Mouse (Mus musculus) liver, embryonic 14.5 days (tissue): ENCODE measurements at regions not wholly inside any gene's neighbourhood (a gene's known extent, or its start where the extent isn't known, plus 50 kb on each side); places are given as distances from the start of the nearest gene placed in this dataset.

ENCODE experiments used
- ATAC-seq: fragments of 200-750 bp; cut with Nextera tagmentation; 2 replicates; pipeline ENCODE4 v1.8.0; 2017; ENCODE audit warnings: moderate number of reproducible peaks, mild to moderate bottlenecking, moderate library complexity; ENCODE audit not compliant: insufficient read depth
- DNase-seq, 3 experiments: peaks; one replicate each; pipeline ENCODE4 v3.0.0-alpha.2; 2012 to 2013; ENCODE audit warnings: low read depth in 3 of 3, low spot score in 3 of 3
- H3K27ac ChIP-seq: fragments of 300-500 bp; sonication (generic); 2 replicates; pipeline ENCODE4 v1.5.1; 2014; ENCODE audit warnings: moderate library complexity, mild to moderate bottlenecking, control low read depth, inconsistent platforms
- H3K27me3 ChIP-seq: fragments of 300-500 bp; sonication (generic); 2 replicates; pipeline ENCODE4 v1.6.1; 2014; ENCODE audit warnings: mild to moderate bottlenecking, low read length, moderate library complexity; ENCODE audit not compliant: control insufficient read depth, insufficient read depth
- H3K36me3 ChIP-seq: fragments of 300-500 bp; sonication (generic); replicated peaks from 2 replicates; pipeline ENCODE4 v1.6.1; 2014; ENCODE audit warnings: low read depth; ENCODE audit not compliant: control insufficient read depth, insufficient read depth
- H3K4me1 ChIP-seq, 2 experiments: fragments of 200-500 bp in 1 of 2; fragments of 300-500 bp in 1 of 2; sonication (generic) in 1 of 2; replicated peaks; 2 replicates each; pipeline ENCODE4 v1.6.1; 2012 to 2014; ENCODE audit warnings: antibody characterized with exemption in 1 of 2, inconsistent platforms in 1 of 2, low read length in 1 of 2; ENCODE audit not compliant: control insufficient read depth in 2 of 2, insufficient read depth in 2 of 2
- H3K4me2 ChIP-seq: fragments of 300-500 bp; sonication (generic); 2 replicates; pipeline ENCODE4 v1.6.1; 2014; ENCODE audit warnings: low read depth, mild to moderate bottlenecking, control low read depth, moderate library complexity
- H3K4me3 ChIP-seq, 2 experiments: fragments of 200-500 bp in 1 of 2; fragments of 300-500 bp in 1 of 2; sonication (generic) in 1 of 2; 2 replicates each; pipeline ENCODE4 v1.5.1; 2012 to 2014; ENCODE audit warnings: low read depth in 2 of 2, low read length in 2 of 2, mild to moderate bottlenecking in 2 of 2, control low read depth in 1 of 2, inconsistent platforms in 1 of 2, moderate library complexity in 1 of 2; ENCODE audit not compliant: insufficient read depth in 1 of 2
- H3K9ac ChIP-seq: fragments of 300-500 bp; sonication (generic); replicated peaks from 2 replicates; pipeline ENCODE4 v1.6.1; 2014; ENCODE audit warnings: mild to moderate bottlenecking, control low read depth, moderate library complexity
- H3K9me3 ChIP-seq: fragments of 300-500 bp; sonication (generic); 2 replicates; pipeline ENCODE4 v1.6.1; 2016; ENCODE audit warnings: low read length, mixed read lengths; ENCODE audit not compliant: control insufficient read depth
- CTCF ChIP-seq: IDR thresholded peaks from 2 replicates; pipeline ENCODE4 v1.5.1; 2016; ENCODE audit warnings: antibody characterized with exemption, low read depth, control low read depth
- EP300 ChIP-seq: IDR thresholded peaks from 2 replicates; pipeline ENCODE4 v1.6.1; 2016; ENCODE audit warnings: antibody characterized with exemption, low read depth
- WGBS: fragments of 180-500 bp; shearing (Covaris S2); extraction: QIAGEN DNeasy Blood & Tissue Kit; methylation state at CpG from one replicate; pipeline ENCODE4 v1.1.7; 2014; ENCODE audit not compliant: insufficient replicate concordance; 5-methylcytosine and 5-hydroxymethylcytosine counted together

- TF ChIP-seq EP300 (no peak), CTCF (no peak)
- DNase-seq: no peak
- Histone ChIP-seq H3K9me3 (no peaks in the 10 kb centered on the region), H3K4me2 (no peak overlapping the region), H3K27ac (no peak overlapping the region), H3K9ac (no peak overlapping the region), H3K36me3 (no peaks in the 10 kb centered on the region), H3K27me3 (no peaks in the 10 kb centered on the region), H3K4me3 (no peak overlapping the region), H3K4me1 (no peaks in the 10 kb centered on the region)
- no peak for ATAC-seq
- WGBS: 29% methylated on average over 4 of the region's 4 CpGs
These were observed 142.1 kb upstream of the Slc22a12 start for GRCm38 (mm10) chr19:6684921-6685320.

DNA sequence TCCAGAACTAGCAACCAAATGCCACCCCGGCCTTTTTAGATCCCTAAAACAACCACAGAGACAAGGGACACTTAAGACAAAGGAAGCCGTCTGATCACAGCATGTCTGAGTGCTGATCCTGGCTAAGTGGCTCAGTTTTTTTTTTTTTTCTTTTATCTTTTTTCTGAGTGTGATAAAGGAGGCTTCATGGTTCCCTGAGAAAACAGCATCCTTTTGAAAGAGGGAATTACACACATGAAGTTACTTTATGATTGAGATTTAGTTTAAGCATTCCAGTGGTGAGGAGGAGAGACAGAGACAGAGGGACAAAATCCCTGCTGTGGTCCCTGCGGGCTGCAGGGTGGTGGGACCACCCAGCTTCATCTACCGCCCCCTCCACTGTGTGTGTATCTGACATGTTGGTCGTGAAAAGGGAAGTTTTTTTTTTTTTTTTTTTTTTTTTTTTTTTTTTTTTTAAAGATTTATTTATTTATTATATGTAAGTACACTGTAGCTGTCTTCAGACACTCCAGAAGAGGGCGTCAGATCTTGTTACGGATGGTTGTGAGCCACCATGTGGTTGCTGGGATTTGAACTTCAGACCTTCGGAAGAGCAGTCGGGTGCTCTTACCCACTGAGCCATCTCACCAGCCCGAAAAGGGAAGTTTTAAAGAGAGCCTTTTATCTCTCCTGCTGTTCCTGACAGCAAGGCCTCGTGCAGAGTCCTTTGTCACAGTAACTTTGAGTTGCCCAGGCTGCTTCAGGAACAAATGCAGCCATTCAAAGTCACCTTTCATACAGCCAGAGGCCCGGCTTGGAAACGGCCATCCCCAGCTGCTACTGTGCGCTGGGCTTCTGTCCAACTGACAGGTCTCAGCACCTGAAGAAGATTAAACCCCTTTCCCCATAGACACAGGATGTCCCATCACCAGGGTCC lies 136.8 kb upstream of the Slc22a12 start:
- no peak for ATAC-seq
- WGBS: 24% methylated on average over 12 of the region's 14 CpGs
- no peaks in the 10 kb centered on the region for H3K9me3 ChIP-seq
- TF ChIP-seq CTCF: no peak
- TF ChIP-seq EP300: no peak
- no peaks in the 10 kb centered on the region for H3K4me1 ChIP-seq
- no peaks in the 10 kb centered on the region for H3K27me3 ChIP-seq
- no peaks in the 10 kb centered on the region for H3K36me3 ChIP-seq
- no peak overlapping the region for H3K4me2 ChIP-seq
- DNase-seq: no peak
- no peak overlapping the region for H3K27ac ChIP-seq
- H3K9ac ChIP-seq: no peak overlapping the region
- no peak overlapping the region for H3K4me3 ChIP-seq

DNA sequence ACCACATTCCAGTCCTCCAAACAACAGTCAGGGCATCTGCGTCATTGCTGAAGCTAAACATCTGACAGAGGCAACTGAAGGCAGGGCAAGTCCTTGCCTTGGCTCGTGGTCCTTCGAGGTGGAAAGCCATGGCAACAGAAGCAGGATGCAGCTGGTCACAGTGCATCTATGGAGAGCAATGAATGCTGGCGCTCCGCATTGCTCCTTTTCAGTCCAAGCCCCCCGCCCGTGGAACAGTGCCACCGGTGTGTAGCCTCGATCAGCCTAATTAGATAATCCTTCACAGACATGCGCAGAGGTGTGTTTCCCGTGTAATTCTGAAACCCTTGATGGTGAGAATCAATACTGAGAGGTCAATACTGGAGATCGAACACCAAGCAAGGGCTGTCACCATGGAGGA lies 134.7 kb upstream of the Slc22a12 start:
- Histone ChIP-seq H3K4me1 (no peaks in the 10 kb centered on the region), H3K9me3 (no peaks in the 10 kb centered on the region), H3K27me3 (no peaks in the 10 kb centered on the region), H3K4me2 (no peak overlapping the region), H3K36me3 (no peaks in the 10 kb centered on the region), H3K4me3 (no peak overlapping the region), H3K9ac (no peak overlapping the region), H3K27ac (no peak overlapping the region)
- DNase-seq (no peak), ATAC-seq (no peak)
- 69% methylated on average over 12 of the region's 12 CpGs for WGBS
- TF ChIP-seq EP300: no peak
- TF ChIP-seq CTCF: no peak

GRCm38 (mm10) chr19:6675586-6675985 lies 132.8 kb upstream of the Slc22a12 start:
- Histone ChIP-seq H3K27me3 (no peaks in the 10 kb centered on the region), H3K9me3 (no peaks in the 10 kb centered on the region), H3K4me1 (no peaks in the 10 kb centered on the region), H3K36me3 (no peaks in the 10 kb centered on the region), H3K4me3 (no peak overlapping the region), H3K27ac (no peak overlapping the region), H3K9ac (no peak overlapping the region), H3K4me2 (no peak overlapping the region)
- DNase-seq: no peak
- TF ChIP-seq EP300 (no peak), CTCF (no peak)
- 51% methylated on average over 3 of the region's 3 CpGs for WGBS
- ATAC-seq: no peak

GRCm38 (mm10) chr19:6671696-6672095 lies 128.9 kb upstream of the Slc22a12 start:
- H3K9ac ChIP-seq: no peak overlapping the region
- no peak overlapping the region for H3K4me3 ChIP-seq
- H3K4me2 ChIP-seq: no peak overlapping the region
- 67% methylated on average over 6 of the region's 6 CpGs for WGBS
- H3K27me3 ChIP-seq: no peaks in the 10 kb centered on the region
- no peaks in the 10 kb centered on the region for H3K36me3 ChIP-seq
- no peak for DNase-seq
- ATAC-seq: no peak
- H3K9me3 ChIP-seq: no peaks in the 10 kb centered on the region
- H3K27ac ChIP-seq: no peak overlapping the region
- peaks cover 0 to 2% of the 10 kb centered on the region in 2 experiments; a peak in 1 of 4 replicates for H3K4me1 ChIP-seq
- TF ChIP-seq EP300: no peak
- TF ChIP-seq CTCF: no peak
